Mouse (Mus musculus): ENCODE results near the gene Sppl2a.

- TF ChIP-seq CTCF (IDR thresholded peaks at IDR 0.05; ENCODE audit: extremely low read depth, insufficient read depth, low read length) (no peak), POLR2A (IDR thresholded peaks at IDR 0.05; ENCODE audit: extremely low read depth, insufficient read depth, low read length) (no peak)
Observed at GRCm38 (mm10) chr2:126914096-126914495, 18.9 kb downstream of the Sppl2a start.
